Mouse (Mus musculus) CH12.LX (cell line): ENCODE measurements at regions not wholly inside any gene's neighbourhood (a gene's known extent, or its start where the extent isn't known, plus 50 kb on each side); places are given as distances from the start of the nearest gene placed in this dataset.

Experiments used
- CTCF ChIP-seq, 2 experiments: IDR thresholded peaks in 1 of 2; conservative IDR thresholded peaks in 1 of 2; 2 replicates each; pipeline ENCODE4 v1.5.1; 2011 to 2012; ENCODE audit warnings: low read depth in 2 of 2, low read length in 2 of 2, improper control_type of control experiment in 1 of 2, inconsistent platforms in 1 of 2, mild to moderate bottlenecking in 1 of 2, moderate library complexity in 1 of 2
- EP300 ChIP-seq: IDR thresholded peaks from 2 replicates; pipeline ENCODE4 v1.6.1; 2011; ENCODE audit warnings: low read length, improper control_type of control experiment
- ETS1 ChIP-seq: conservative IDR thresholded peaks from 2 replicates; pipeline ENCODE4 v1.6.1; 2012; ENCODE audit warnings: low read depth, mild to moderate bottlenecking, inconsistent platforms, low read length, improper control_type of control experiment, moderate library complexity
- HCFC1 ChIP-seq: IDR thresholded peaks from 2 replicates; pipeline ENCODE4 v1.6.1; 2012; ENCODE audit warnings: low read depth, mild to moderate bottlenecking, inconsistent platforms, low read length, improper control_type of control experiment
- JUND ChIP-seq: conservative IDR thresholded peaks from 2 replicates; pipeline ENCODE4 v1.6.1; 2011; ENCODE audit warnings: low read depth, low read length, improper control_type of control experiment
- KAT2A ChIP-seq: IDR thresholded peaks from 2 replicates; pipeline ENCODE4 v1.6.1; 2012; ENCODE audit warnings: low read length, improper control_type of control experiment, inconsistent platforms; ENCODE audit not compliant: insufficient replicate concordance
- MAZ ChIP-seq: IDR thresholded peaks from 2 replicates; pipeline ENCODE4 v1.6.1; 2012; ENCODE audit warnings: low read depth, mild to moderate bottlenecking, inconsistent platforms, low read length, improper control_type of control experiment, moderate library complexity
- MYC ChIP-seq: IDR thresholded peaks from 2 replicates; pipeline ENCODE4 v1.6.1; 2011; ENCODE audit warnings: low read depth, mild to moderate bottlenecking, improper control_type of control experiment, low read length
- POLR2A ChIP-seq: IDR thresholded peaks from 2 replicates; pipeline ENCODE4 v1.6.1; 2011; ENCODE audit warnings: low read depth, mild to moderate bottlenecking, improper control_type of control experiment, low read length
- SMC3 ChIP-seq: IDR thresholded peaks from 2 replicates; pipeline ENCODE4 v1.6.1; 2011; ENCODE audit warnings: low read depth, low read length, improper control_type of control experiment

- TF ChIP-seq EP300 = no peak
- no peak for TF ChIP-seq CTCF (conservative IDR thresholded peaks at IDR 0.05 in 1 of 2, IDR thresholded peaks at IDR 0.05 in 1 of 2; ENCODE audit: low read depth in 2 of 2, low read length in 2 of 2)
- no peak for TF ChIP-seq SMC3
- TF ChIP-seq MYC = no peak
- no peak for TF ChIP-seq KAT2A
- no peak for TF ChIP-seq MAZ
- no peak for TF ChIP-seq JUND
- no peak for TF ChIP-seq POLR2A
- TF ChIP-seq HCFC1 = no peak
- no peak for TF ChIP-seq ETS1
Observed at GRCm38 (mm10) chr1:189066446-189067151, 59.0 kb upstream of the Kctd3 start.
